Mouse (Mus musculus) embryonic stem cell, embryonic (primary cell): ENCODE data around the gene Rasip1.

Experiments
- CTCF ChIA-PET, 4 experiments: fragments of 300-600 bp in 2 of 4; fragments of 350-600 bp in 2 of 4; sonication (Branson Sonifier 250); formaldehyde crosslinking; loops; one replicate each; lab custom pipeline; 2022; ENCODE audit warnings: inconsistent platforms in 2 of 4; lab: Charles Lee
- POLR2A ChIA-PET, 4 experiments: fragments of 300-600 bp in 2 of 4; fragments of 350-600 bp in 2 of 4; sonication (Branson Sonifier 250); formaldehyde crosslinking; loops; one replicate each; lab custom pipeline; 2022; ENCODE audit warnings: antibody characterized with exemption in 4 of 4, inconsistent platforms in 1 of 4; lab: Charles Lee

The Rasip1 gene

GRCm38 (mm10) chr7:45681046-45681736 lies 53.9 kb downstream of the Rasip1 start:
- CTCF ChIA-PET: interaction anchor here (0.5 to 3.7 kb wide), 9 partner anchors 10 to 499 kb away, joined by 3 to 21 read pairs (median 4); partner anchors contain the start of genes Abcc8 (in 1 of the 4), Bax (in 1 of the 4) and Sec1 (in 1 of the 4)
- POLR2A ChIA-PET: interaction anchor here in 3 of 4 experiments (0.5 to 4.7 kb wide), 13 partner anchors 9 to 241 kb away, joined by 3 to 21 read pairs (median 6); partner anchors contain the start of genes Dbp (in 1 of the 3), Fut2 (in 1 of the 3), Plekha4 (in 1 of the 3) and Ppp1r15a (in 1 of the 3)

GRCm38 (mm10) chr7:45682144-45683126 lies 55.1 kb downstream of the Rasip1 start:
- CTCF ChIA-PET: interaction anchor here (0.5 to 4.1 kb wide), 128 partner anchors 8 to 602 kb away, joined by 3 to 33 read pairs (median 4); partner anchors contain the start of genes Car11 (in 3 of the 4), Fut1 (in 2 of the 4), Gys1 (in 2 of the 4) and Nucb1 (in 2 of the 4)
- POLR2A ChIA-PET: interaction anchor here (0.5 to 4.7 kb wide), 59 partner anchors 8 to 268 kb away, joined by 3 to 21 read pairs (median 5); partner anchors contain the start of genes Sphk2 (in 3 of the 4), Car11 (in 2 of the 4), Ftl1 (in 2 of the 4) and Fut2 (in 2 of the 4)

GRCm38 (mm10) chr7:45683396-45684050 lies 56.2 kb downstream of the Rasip1 start, which contains the start of gene Ntn5:
Ntn5 (plus strand) TSS chr7:45684022.
- ChIA-PET POLR2A (interaction anchor here (0.5 to 4.7 kb wide), 47 partner anchors 10 to 270 kb away, joined by 3 to 21 read pairs (median 5); partner anchors contain the start of genes Sphk2 (in 3 of the 4), Car11 (in 2 of the 4), Ftl1 (in 2 of the 4) and Fut2 (in 2 of the 4)), CTCF (interaction anchor here (0.5 to 4.1 kb wide), 69 partner anchors 9 to 547 kb away, joined by 3 to 33 read pairs (median 5); partner anchors contain the start of genes Car11 (in 2 of the 4), Fut1 (in 2 of the 4), Sec1 (in 2 of the 4) and Cyth2 (in 1 of the 4))

- POLR2A ChIA-PET: interaction anchor here in 2 of 4 experiments (0.5 to 1.3 kb wide), 4 partner anchors 9 to 376 kb away, joined by 3 to 4 read pairs (median 4); no protein-coding TSS in a partner anchor
- CTCF ChIA-PET: interaction anchor here in 2 of 4 experiments (0.6 to 4.1 kb wide), 2 partner anchors 41 to 169 kb away, joined by 3 to 33 read pairs; no protein-coding TSS in a partner anchor
Observed at GRCm38 (mm10) chr7:45685811-45686210, 58.5 kb downstream of the Rasip1 start.

- POLR2A ChIA-PET: interaction anchor here in 1 of 4 experiments (1.3 kb wide), 1 partner anchor 161 kb away, joined by 3 read pairs; the partner anchor contains the start of genes Plekha4 and Ppp1r15a
- CTCF ChIA-PET: no interaction called here
Observed at GRCm38 (mm10) chr7:45686841-45687240, 59.6 kb downstream of the Rasip1 start.
